25 mouse cellular contexts compared by ENCODE assay signal in the genomic region with DNA sequence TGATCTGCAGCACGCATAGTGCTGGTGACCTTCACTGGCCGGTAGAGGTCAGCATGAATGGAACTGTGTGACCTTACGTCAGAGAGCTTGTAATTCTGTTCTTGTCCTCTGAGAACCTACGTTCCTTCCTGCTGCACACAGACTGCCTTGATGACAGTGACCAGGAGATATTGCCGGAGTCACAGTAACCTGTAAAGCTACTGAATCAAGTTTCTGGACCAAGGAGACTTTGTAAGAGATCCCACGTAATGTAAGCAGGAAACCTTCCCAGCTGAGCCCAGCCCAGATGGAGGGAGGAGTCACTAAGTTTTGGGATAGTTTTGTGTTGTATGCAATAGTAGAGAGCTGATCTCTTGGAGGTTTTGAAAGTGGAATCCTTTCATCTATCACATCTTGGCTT.
DNase-seq lines count a peak whose midpoint lies in the region; ATAC-seq and TF ChIP-seq lines count a peak whose summit lies in the region.
"Had no signal": no experiment of that assay in that cellular context is flagged by ENCODE, and none has a peak within 500 bp of the region (broad histone marks: within the 10 kb centered on the region; RNA-seq: fewer than 3 reads in every experiment).

No protein-coding gene starts in this region.

- no peaks in the 10 kb centered on the region for H3K9me3 ChIP-seq in midbrain, embryonic 11.5 days (ENCODE audit: control insufficient read depth, low read length)
- H3K9me3 ChIP-seq in midbrain, postnatal 0 days (ENCODE audit: low read length): no peaks in the 10 kb centered on the region
- H3K9me3 ChIP-seq in ES-E14 (ENCODE audit: control insufficient read depth, insufficient read depth, low read depth, low read length): no peaks in the 10 kb centered on the region
- H3K9me3 ChIP-seq in forebrain, embryonic 10.5 days: no peaks in the 10 kb centered on the region
- H3K9me3 ChIP-seq: embryonic facial prominence, embryonic 12.5 days; embryonic facial prominence, embryonic 15.5 days; forebrain, embryonic 12.5 days; forebrain, embryonic 15.5 days; heart, embryonic 12.5 days; heart, embryonic 15.5 days had no signal

- in situ Hi-C loops in ES-E14 (cut with MboI; ENCODE audit: low sequenced_read_pairs in 2 of 2, unreplicated experiment in 2 of 2): loop anchor here in 1 of 2 experiments (25.0 kb wide), 1 partner anchor 478 kb away; a partner anchor contains a TSS

- H3K4me3 ChIP-seq in midbrain, embryonic 11.5 days (ENCODE audit: low read depth, low read length): no peak overlapping the region
- no peak overlapping the region for H3K4me3 ChIP-seq in midbrain, postnatal 0 days (ENCODE audit: low read depth, low read length)
- no peak overlapping the region for H3K4me3 ChIP-seq in ES-E14 (ENCODE audit: insufficient read depth in 1 of 2, low read depth in 1 of 2, low read length in 2 of 2, poor library complexity in 1 of 2, severe bottlenecking in 1 of 2)
- H3K4me3 ChIP-seq in forebrain, embryonic 10.5 days: no peak overlapping the region
- H3K4me3 ChIP-seq: embryonic facial prominence, embryonic 12.5 days; embryonic facial prominence, embryonic 15.5 days; forebrain, embryonic 12.5 days; forebrain, embryonic 15.5 days; heart, embryonic 12.5 days; heart, embryonic 15.5 days had no signal

- no peak overlapping the region for H3K4me2 ChIP-seq in midbrain, embryonic 11.5 days
- no peak overlapping the region for H3K4me2 ChIP-seq in midbrain, postnatal 0 days (ENCODE audit: low read depth, low read length, poor library complexity, severe bottlenecking)
- H3K4me2 ChIP-seq: embryonic facial prominence, embryonic 12.5 days; embryonic facial prominence, embryonic 15.5 days; forebrain, embryonic 12.5 days; forebrain, embryonic 15.5 days; heart, embryonic 12.5 days; heart, embryonic 15.5 days; hindbrain, embryonic 14.5 days had no signal

- no peaks in the 10 kb centered on the region for H3K27me3 ChIP-seq in midbrain, embryonic 11.5 days (ENCODE audit: control insufficient read depth, insufficient read depth, low read length)
- H3K27me3 ChIP-seq in midbrain, postnatal 0 days (ENCODE audit: insufficient read depth, low read length): no peaks in the 10 kb centered on the region
- H3K27me3 ChIP-seq in forebrain, embryonic 10.5 days (ENCODE audit: poor library complexity, severe bottlenecking): no peaks in the 10 kb centered on the region
- H3K27me3 ChIP-seq: embryonic facial prominence, embryonic 12.5 days; embryonic facial prominence, embryonic 15.5 days; forebrain, embryonic 12.5 days; forebrain, embryonic 15.5 days; heart, embryonic 12.5 days; heart, embryonic 15.5 days had no signal

- H3K9ac ChIP-seq in midbrain, embryonic 11.5 days (ENCODE audit: low read length): no peak overlapping the region
- no peak overlapping the region for H3K9ac ChIP-seq in midbrain, postnatal 0 days (replicated peaks; ENCODE audit: low read length, poor library complexity, severe bottlenecking)
- H3K9ac ChIP-seq in ES-E14 (ENCODE audit: insufficient read depth, low read depth, low read length, poor library complexity, severe bottlenecking): no peak overlapping the region
- H3K9ac ChIP-seq: embryonic facial prominence, embryonic 12.5 days; embryonic facial prominence, embryonic 15.5 days; forebrain, embryonic 12.5 days; forebrain, embryonic 15.5 days; heart, embryonic 12.5 days; heart, embryonic 15.5 days; hindbrain, embryonic 14.5 days had no signal

- WGBS in midbrain, embryonic 11.5 days: 68% methylated on average over 6 of the region's 6 CpGs
- WGBS in midbrain, postnatal 0 days: 79% methylated on average over 6 of the region's 6 CpGs
- 80% methylated on average over 6 of the region's 6 CpGs for WGBS in forebrain, embryonic 10.5 days

- TF ChIP-seq CTCF in midbrain, postnatal 0 days (IDR thresholded peaks at IDR 0.05): no peak

- H3K27ac ChIP-seq in midbrain, embryonic 11.5 days (ENCODE audit: low read depth, low read length): no peak overlapping the region
- H3K27ac ChIP-seq in midbrain, postnatal 0 days (ENCODE audit: low read depth, low read length): no peak overlapping the region
- no peak overlapping the region for H3K27ac ChIP-seq in ES-E14 (ENCODE audit: insufficient read depth, low read depth, low read length, poor library complexity, severe bottlenecking)
- no peak overlapping the region for H3K27ac ChIP-seq in forebrain, embryonic 10.5 days
- H3K27ac ChIP-seq: embryonic facial prominence, embryonic 12.5 days; embryonic facial prominence, embryonic 15.5 days; forebrain, embryonic 12.5 days; forebrain, embryonic 15.5 days; heart, embryonic 15.5 days; hindbrain, embryonic 14.5 days; hindbrain, postnatal 0 days had no signal

- no peaks in the 10 kb centered on the region for H3K36me3 ChIP-seq in midbrain, embryonic 11.5 days (ENCODE audit: control insufficient read depth, insufficient read depth, low read length)
- H3K36me3 ChIP-seq in midbrain, postnatal 0 days (ENCODE audit: insufficient read depth, low read length): no peaks in the 10 kb centered on the region
- H3K36me3 ChIP-seq in ES-E14 (ENCODE audit: control insufficient read depth, insufficient read depth, low read length, poor library complexity, severe bottlenecking): no peaks in the 10 kb centered on the region
- H3K36me3 ChIP-seq in forebrain, embryonic 10.5 days (replicated peaks): no peaks in the 10 kb centered on the region
- H3K36me3 ChIP-seq: embryonic facial prominence, embryonic 12.5 days; embryonic facial prominence, embryonic 15.5 days; forebrain, embryonic 12.5 days; forebrain, embryonic 15.5 days; heart, embryonic 12.5 days; heart, embryonic 15.5 days had no signal

- ATAC-seq in midbrain, embryonic 11.5 days (ENCODE audit: low FRiP score): no peak
- no peak for ATAC-seq in midbrain, postnatal 0 days (ENCODE audit: low FRiP score)
- ATAC-seq: forebrain, embryonic 15.5 days; hindbrain, postnatal 0 days; inflammation-experienced regulatory T-cells, adult 6 months; intestine, embryonic 16.5 days had no signal

- H3K4me1 ChIP-seq in midbrain, embryonic 11.5 days (ENCODE audit: control insufficient read depth, insufficient read depth, low read length): no peaks in the 10 kb centered on the region
- no peaks in the 10 kb centered on the region for H3K4me1 ChIP-seq in midbrain, postnatal 0 days (ENCODE audit: insufficient read depth, low read length)
- peaks cover 2 to 5% of the 10 kb centered on the region in 2 experiments; a peak in 2 of 4 replicates for H3K4me1 ChIP-seq in ES-E14 (ENCODE audit: control insufficient read depth in 2 of 2, insufficient read depth in 2 of 2, low read length in 2 of 2, poor library complexity in 1 of 2)
- peaks cover 8% of the 10 kb centered on the region; the same call in 1 of the 2 replicates for H3K4me1 ChIP-seq in forebrain, embryonic 10.5 days
- H3K4me1 ChIP-seq: forebrain, embryonic 12.5 days; forebrain, embryonic 15.5 days; heart, embryonic 12.5 days; heart, embryonic 15.5 days had no signal

- DNase-seq in midbrain, embryonic 11.5 days (ENCODE audit: low spot score, missing footprints): peak; percentile 75
- DNase-seq in midbrain, postnatal 0 days (ENCODE audit: low spot score): no peak
- peak; percentile 20 for DNase-seq in ES-E14 (ENCODE audit: low read depth, low spot score)
- DNase-seq in ZHBTc4 (ENCODE audit: low read depth, low spot score): peak; percentile 33
- no peak for DNase-seq in forebrain, embryonic 10.5 days (ENCODE audit: extremely low spot score, low spot score)
- DNase-seq in lung, postnatal 36 days: no peak
- DNase-seq: adrenal gland, adult 2 months; adrenal gland, postnatal 14 days; cerebellum, adult 11 months; cerebellum, adult 2 months; cerebellum, adult 9-11 months; cerebellum, postnatal 25 days; gastrocnemius, postnatal 25 days; heart, postnatal 14 days; heart, postnatal 4 days had no signal

TF ChIP-seq in ES-E14, 5 proteins besides CTCF, POLR2A, EP300 and RAD21:
- TF ChIP-seq ZC3H11A (IDR thresholded peaks at IDR 0.05; ENCODE audit: borderline replicate concordance, low read depth, low read length) (no peak), ZNF384 (IDR thresholded peaks at IDR 0.05; ENCODE audit: low read depth, low read length) (no peak), MAFK (IDR thresholded peaks at IDR 0.05; ENCODE audit: insufficient read depth, low read depth, low read length) (no peak), CHD2 (IDR thresholded peaks at IDR 0.05; ENCODE audit: low read depth, low read length) (no peak), HCFC1 (IDR thresholded peaks at IDR 0.05; ENCODE audit: borderline replicate concordance, insufficient read depth, low read length) (no peak)

Comparison
In these comparisons a context has a peak if more than half of its experiments do, and no peak if none do; other contexts are left out.
1. DNase-seq: peak in midbrain, embryonic 11.5 days (single experiment), ES-E14 (single experiment) and ZHBTc4 (single experiment); none in midbrain, postnatal 0 days (single experiment), forebrain, embryonic 10.5 days (single experiment) and lung, postnatal 36 days (single experiment).